Mouse (Mus musculus): Measurements from ENCODE around the gene Ogg1. TPM values are rescaled to one million over a fixed set of nuclear protein-coding genes. Genes with fewer than 3 reads are reported as not detected.

Ogg1 gene
- polyA plus RNA-seq, 1 experiment from 2014 or later, result 4.2 TPM

- H3K4me3 ChIP-seq (ENCODE audit: low read depth, low read length), result no peak overlapping the region
- H3K27me3 ChIP-seq (ENCODE audit: insufficient read depth, low read length), result no peaks in the 10 kb centered on the region
- H3K36me3 ChIP-seq (replicated peaks; ENCODE audit: insufficient read depth, low read length), result no peaks in the 10 kb centered on the region
- ATAC-seq (no peak), DNase-seq (no peak)
- no peak overlapping the region for H3K4me2 ChIP-seq (ENCODE audit: low read depth, low read length)
- WGBS (ENCODE audit: insufficient replicate concordance), result 70% methylated on average over 4 of the region's 4 CpGs
- peaks cover 16% of the 10 kb centered on the region for H3K4me1 ChIP-seq (ENCODE audit: insufficient read depth)
- no peak overlapping the region for H3K27ac ChIP-seq (ENCODE audit: low read depth)
- no peak for TF ChIP-seq CTCF (IDR thresholded peaks at IDR 0.05; ENCODE audit: low read depth)
- no peak overlapping the region for H3K9ac ChIP-seq (replicated peaks)
- no peaks in the 10 kb centered on the region for H3K9me3 ChIP-seq (ENCODE audit: low read length)
Observed at GRCm38 (mm10) chr6:113346897-113347296, 20.1 kb downstream of the Ogg1 start.

GRCm38 (mm10) chr6:113350538-113350937, 23.8 kb downstream of the Ogg1 start:
- Histone ChIP-seq H3K27ac (ENCODE audit: low read depth) (no peak overlapping the region), H3K27me3 (ENCODE audit: insufficient read depth, low read length) (no peaks in the 10 kb centered on the region), H3K9ac (replicated peaks) (no peak overlapping the region), H3K4me1 (ENCODE audit: insufficient read depth) (no peaks in the 10 kb centered on the region), H3K4me2 (ENCODE audit: low read depth, low read length) (no peak overlapping the region), H3K9me3 (ENCODE audit: low read length) (no peaks in the 10 kb centered on the region), H3K4me3 (ENCODE audit: low read depth, low read length) (no peak overlapping the region), H3K36me3 (replicated peaks; ENCODE audit: insufficient read depth, low read length) (no peaks in the 10 kb centered on the region)
- ATAC-seq (no peak), DNase-seq (no peak)
- TF ChIP-seq EP300 (IDR thresholded peaks at IDR 0.05; ENCODE audit: low read depth), result no peak
- TF ChIP-seq CTCF (IDR thresholded peaks at IDR 0.05; ENCODE audit: low read depth), result no peak

GRCm38 (mm10) chr6:113351161-113351560, 24.4 kb downstream of the Ogg1 start:
- WGBS (ENCODE audit: insufficient replicate concordance), result 74% methylated on average over 1 of the region's 1 CpGs
- H3K36me3 ChIP-seq (replicated peaks; ENCODE audit: insufficient read depth, low read length), result no peaks in the 10 kb centered on the region
- H3K27ac ChIP-seq (ENCODE audit: low read depth), result 0 out of 2 replicates have a peak overlapping the region, but pooled peaks have one; percentile 30
- ATAC-seq, result no peak
- no peaks in the 10 kb centered on the region for H3K4me1 ChIP-seq (ENCODE audit: insufficient read depth)
- no peak overlapping the region for H3K4me2 ChIP-seq (ENCODE audit: low read depth, low read length)
- no peaks in the 10 kb centered on the region for H3K27me3 ChIP-seq (ENCODE audit: insufficient read depth, low read length)
- no peak for DNase-seq
- TF ChIP-seq CTCF (IDR thresholded peaks at IDR 0.05; ENCODE audit: low read depth), result no peak
- H3K4me3 ChIP-seq (ENCODE audit: low read depth, low read length), result no peak overlapping the region
- no peaks in the 10 kb centered on the region for H3K9me3 ChIP-seq (ENCODE audit: low read length)
- H3K9ac ChIP-seq (replicated peaks), result no peak overlapping the region

DNA sequence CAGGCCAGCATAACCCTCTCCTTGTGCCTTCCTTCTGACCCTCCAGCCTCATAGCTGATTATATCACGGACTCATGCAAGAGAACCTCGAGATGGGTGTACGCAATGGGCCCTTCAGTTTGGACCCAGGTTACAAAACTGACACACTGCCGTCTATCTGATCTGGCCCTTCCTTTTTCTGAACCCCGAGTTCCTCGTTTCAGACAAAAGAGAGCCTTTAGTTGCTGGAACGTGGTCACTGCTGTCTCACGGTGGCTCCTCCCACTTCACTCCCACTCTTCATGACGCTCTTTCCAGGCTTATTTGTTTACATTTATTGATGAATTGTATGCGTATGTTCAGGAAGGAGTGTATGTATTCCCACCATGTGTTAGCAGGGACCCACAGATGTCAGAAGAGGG, 24.9 kb downstream of the Ogg1 start:
- H3K9ac ChIP-seq (replicated peaks), result no peak overlapping the region
- no peaks in the 10 kb centered on the region for H3K27me3 ChIP-seq (ENCODE audit: insufficient read depth, low read length)
- WGBS (ENCODE audit: insufficient replicate concordance), result 32% methylated on average over 10 of the region's 10 CpGs
- TF ChIP-seq EP300 (IDR thresholded peaks at IDR 0.05; ENCODE audit: low read depth) (no peak), CTCF (IDR thresholded peaks at IDR 0.05; ENCODE audit: low read depth) (no peak)
- H3K4me2 ChIP-seq (ENCODE audit: low read depth, low read length), result no peak overlapping the region
- no peaks in the 10 kb centered on the region for H3K4me1 ChIP-seq (ENCODE audit: insufficient read depth)
- H3K9me3 ChIP-seq (ENCODE audit: low read length), result no peaks in the 10 kb centered on the region
- DNase-seq (no peak), ATAC-seq (no peak)
- H3K4me3 ChIP-seq (ENCODE audit: low read depth, low read length), result no peak overlapping the region
- no peaks in the 10 kb centered on the region for H3K36me3 ChIP-seq (replicated peaks; ENCODE audit: insufficient read depth, low read length)
- 0 out of 2 replicates have a peak overlapping the region, but pooled peaks have one; percentile 30 for H3K27ac ChIP-seq (ENCODE audit: low read depth)

- no peak for ATAC-seq
- 80% methylated on average over 3 of the region's 3 CpGs for WGBS (ENCODE audit: insufficient replicate concordance)
- no peak for TF ChIP-seq EP300 (IDR thresholded peaks at IDR 0.05; ENCODE audit: low read depth)
- TF ChIP-seq CTCF (IDR thresholded peaks at IDR 0.05; ENCODE audit: low read depth), result no peak
Observed at GRCm38 (mm10) chr6:113352820-113353219, 26.0 kb downstream of the Ogg1 start.

GRCm38 (mm10) chr6:113353696-113354095, 26.9 kb downstream of the Ogg1 start:
- Histone ChIP-seq H3K4me1 (ENCODE audit: insufficient read depth) (no peaks in the 10 kb centered on the region), H3K9ac (replicated peaks) (no peak overlapping the region), H3K27me3 (ENCODE audit: insufficient read depth, low read length) (no peaks in the 10 kb centered on the region), H3K9me3 (ENCODE audit: low read length) (no peaks in the 10 kb centered on the region), H3K4me3 (ENCODE audit: low read depth, low read length) (no peak overlapping the region), H3K4me2 (ENCODE audit: low read depth, low read length) (no peak overlapping the region), H3K27ac (ENCODE audit: low read depth) (no peak overlapping the region), H3K36me3 (replicated peaks; ENCODE audit: insufficient read depth, low read length) (no peaks in the 10 kb centered on the region)
- DNase-seq (no peak), ATAC-seq (no peak)
- WGBS (ENCODE audit: insufficient replicate concordance), result 66% methylated on average over 3 of the region's 3 CpGs
- TF ChIP-seq CTCF (IDR thresholded peaks at IDR 0.05; ENCODE audit: low read depth), result no peak
- no peak for TF ChIP-seq EP300 (IDR thresholded peaks at IDR 0.05; ENCODE audit: low read depth)

More at GRCm38 (mm10) chr6:113352820-113353219, 26.0 kb downstream of the Ogg1 start:
- no peak overlapping the region for H3K4me2 ChIP-seq (ENCODE audit: low read depth, low read length)
- no peak overlapping the region for H3K27ac ChIP-seq (ENCODE audit: low read depth)
- no peak overlapping the region for H3K4me3 ChIP-seq (ENCODE audit: low read depth, low read length)
- H3K27me3 ChIP-seq (ENCODE audit: insufficient read depth, low read length), result no peaks in the 10 kb centered on the region
- H3K9ac ChIP-seq (replicated peaks), result no peak overlapping the region
- no peak for DNase-seq
- H3K4me1 ChIP-seq (ENCODE audit: insufficient read depth), result no peaks in the 10 kb centered on the region
- no peaks in the 10 kb centered on the region for H3K36me3 ChIP-seq (replicated peaks; ENCODE audit: insufficient read depth, low read length)
- no peaks in the 10 kb centered on the region for H3K9me3 ChIP-seq (ENCODE audit: low read length)

GRCm38 (mm10) chr6:113361476-113361875, 34.7 kb downstream of the Ogg1 start:
- ATAC-seq, result no peak
- Histone ChIP-seq H3K27ac (ENCODE audit: low read depth) (no peak overlapping the region), H3K36me3 (replicated peaks; ENCODE audit: insufficient read depth, low read length) (no peaks in the 10 kb centered on the region), H3K4me2 (ENCODE audit: low read depth, low read length) (no peak overlapping the region), H3K4me3 (ENCODE audit: low read depth, low read length) (no peak overlapping the region), H3K27me3 (ENCODE audit: insufficient read depth, low read length) (no peaks in the 10 kb centered on the region), H3K9me3 (ENCODE audit: low read length) (no peaks in the 10 kb centered on the region), H3K4me1 (ENCODE audit: insufficient read depth) (no peaks in the 10 kb centered on the region), H3K9ac (replicated peaks) (no peak overlapping the region)
- TF ChIP-seq CTCF (IDR thresholded peaks at IDR 0.05; ENCODE audit: low read depth), result peak; percentile 28; the same call in 1 of the 2 replicates
- no peak for TF ChIP-seq EP300 (IDR thresholded peaks at IDR 0.05; ENCODE audit: low read depth)
- DNase-seq, result no peak
- WGBS (ENCODE audit: insufficient replicate concordance), result 71% methylated on average over 4 of the region's 4 CpGs

All from liver, postnatal 0 days (tissue).